Mouse (Mus musculus) bone marrow, adult 2 months (tissue): ENCODE results near the gene Anapc11.

ENCODE experiments used
- CTCF ChIP-seq: fragments of 200-500 bp; IDR thresholded peaks from 2 replicates; pipeline ENCODE4 v1.5.1; 2011; ENCODE audit warnings: low read length, control low read depth; ENCODE audit not compliant: control insufficient read depth, insufficient read depth
- POLR2A ChIP-seq: fragments of 200-500 bp; IDR thresholded peaks from 2 replicates; pipeline ENCODE4 v1.6.1; 2011; ENCODE audit warnings: low read depth, mild to moderate bottlenecking, control low read depth, low read length, borderline replicate concordance; ENCODE audit not compliant: control insufficient read depth

GRCm38 (mm10) chr11:120549168-120549945, 48.9 kb upstream of the Anapc11 start, which contains the start of gene Mcrip1:
- TF ChIP-seq POLR2A (peak; percentile 62; the same call in 1 of the 2 replicates), CTCF (no peak)
